Mouse (Mus musculus) cerebellum, adult 9-11 months (tissue): Measurements from ENCODE around the gene Slc2a10.

ENCODE experiments used
- DNase-seq: peaks from one replicate; pipeline ENCODE4 v3.0.0; 2022

The Slc2a10 gene

DNA sequence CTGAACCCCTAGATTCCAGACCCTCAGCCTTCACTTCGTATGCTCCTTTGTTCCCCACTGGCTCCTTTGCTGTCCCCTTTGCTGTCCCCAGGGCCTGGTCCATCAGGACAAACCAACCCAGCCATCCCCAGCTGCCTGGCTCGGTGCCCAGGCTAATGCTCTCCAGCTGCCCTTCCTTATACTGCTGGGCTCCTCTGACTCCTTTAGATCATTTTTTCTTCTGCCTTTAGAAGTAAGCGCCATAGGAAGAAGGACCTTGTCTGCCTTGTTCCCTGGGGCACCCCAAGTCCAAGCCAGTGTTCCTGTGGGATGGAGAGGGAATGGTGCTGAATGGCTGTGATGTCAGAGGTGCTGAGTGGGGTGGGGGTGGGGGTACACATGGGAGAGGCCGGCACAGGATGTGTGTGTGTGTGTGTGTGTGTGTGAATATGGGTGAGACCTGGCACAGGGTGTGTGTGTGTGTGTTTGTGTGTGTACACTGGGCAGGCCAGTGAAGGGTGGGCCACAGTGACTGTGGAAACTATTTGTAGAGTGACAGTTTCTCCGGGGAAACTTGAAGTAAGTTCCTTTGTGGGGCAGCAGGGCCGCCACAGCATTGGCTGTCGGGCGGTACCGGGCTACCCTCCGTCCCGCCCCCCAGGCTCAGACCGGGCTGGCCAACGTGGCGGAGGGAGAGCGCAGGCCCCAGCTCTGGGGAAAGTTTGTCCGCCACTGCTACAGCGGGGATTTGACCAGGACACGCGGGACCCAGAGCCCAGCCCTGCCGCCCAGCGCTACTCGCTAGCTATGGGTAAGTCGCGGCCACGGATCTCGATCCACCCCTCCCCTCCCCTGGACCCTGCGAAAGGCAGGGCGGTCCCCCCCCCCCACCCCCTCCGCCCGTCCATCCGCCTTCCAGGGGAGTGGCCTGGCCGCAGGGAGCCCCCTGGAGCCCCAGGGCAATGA lies at the start of gene Slc2a10:
Slc2a10 (plus strand) TSS at position 529 of the 945 bp plus-strand sequence.
- no peak for DNase-seq

DNA sequence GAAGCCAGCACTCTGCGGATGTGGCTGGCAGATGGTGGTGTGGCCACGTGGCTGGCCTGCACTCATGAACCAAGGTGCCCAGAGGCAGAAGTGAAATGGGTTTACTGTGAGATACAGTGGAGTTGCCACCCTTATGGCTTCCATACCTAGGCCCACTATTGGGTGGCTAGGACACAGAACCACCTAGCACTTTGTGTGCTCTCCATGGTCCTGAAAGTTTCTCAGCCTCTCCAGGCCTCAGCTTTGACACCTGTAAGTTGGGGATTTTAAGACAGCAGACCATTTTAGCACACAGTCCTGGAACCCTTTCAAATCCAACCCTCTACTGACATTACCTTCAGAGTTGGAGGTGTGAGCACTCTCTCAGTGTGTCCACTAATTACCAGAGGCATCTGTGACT lies 46.9 kb upstream of the Slc2a10 start:
- no peak for DNase-seq

DNA sequence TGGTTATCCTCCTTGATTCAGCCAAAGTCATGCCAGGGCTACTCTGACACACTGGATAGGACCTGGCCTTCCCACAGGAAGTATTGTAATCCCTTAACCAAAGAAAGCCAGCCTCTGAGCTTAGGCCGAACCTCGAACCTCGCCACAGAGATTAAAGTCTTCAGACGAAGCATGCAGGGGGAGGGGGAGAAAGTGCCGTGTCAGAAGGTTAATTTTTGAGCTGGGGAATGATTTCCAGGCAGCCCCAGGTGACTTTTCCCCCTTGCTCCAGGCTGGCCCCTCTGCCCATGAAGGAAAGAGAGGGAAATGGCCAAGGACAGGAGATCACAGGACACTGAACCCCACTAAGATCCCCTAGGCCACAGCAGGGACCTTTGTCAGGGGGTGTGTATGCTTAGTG lies 45.4 kb upstream of the Slc2a10 start:
- DNase-seq: no peak

DNA sequence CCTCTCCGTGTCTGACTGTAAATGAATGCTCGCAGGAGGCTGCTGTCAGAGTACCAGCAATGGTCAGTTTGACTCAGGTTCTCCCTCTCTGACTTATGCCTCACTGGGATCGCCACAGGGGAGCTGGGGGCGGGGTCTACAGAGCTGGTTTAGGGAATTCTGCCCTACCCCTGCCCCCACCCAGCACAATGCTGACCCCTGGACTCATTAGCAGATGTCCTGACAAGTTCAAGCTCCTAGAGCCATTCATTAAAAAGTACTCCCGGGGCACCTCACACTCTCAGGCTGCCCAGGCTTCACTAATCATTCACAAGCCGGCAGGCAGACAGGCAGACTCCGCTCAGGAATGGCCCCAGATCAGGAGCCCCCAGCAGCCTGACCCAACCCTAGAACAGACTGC lies 43.9 kb upstream of the Slc2a10 start:
- DNase-seq: no peak

DNA sequence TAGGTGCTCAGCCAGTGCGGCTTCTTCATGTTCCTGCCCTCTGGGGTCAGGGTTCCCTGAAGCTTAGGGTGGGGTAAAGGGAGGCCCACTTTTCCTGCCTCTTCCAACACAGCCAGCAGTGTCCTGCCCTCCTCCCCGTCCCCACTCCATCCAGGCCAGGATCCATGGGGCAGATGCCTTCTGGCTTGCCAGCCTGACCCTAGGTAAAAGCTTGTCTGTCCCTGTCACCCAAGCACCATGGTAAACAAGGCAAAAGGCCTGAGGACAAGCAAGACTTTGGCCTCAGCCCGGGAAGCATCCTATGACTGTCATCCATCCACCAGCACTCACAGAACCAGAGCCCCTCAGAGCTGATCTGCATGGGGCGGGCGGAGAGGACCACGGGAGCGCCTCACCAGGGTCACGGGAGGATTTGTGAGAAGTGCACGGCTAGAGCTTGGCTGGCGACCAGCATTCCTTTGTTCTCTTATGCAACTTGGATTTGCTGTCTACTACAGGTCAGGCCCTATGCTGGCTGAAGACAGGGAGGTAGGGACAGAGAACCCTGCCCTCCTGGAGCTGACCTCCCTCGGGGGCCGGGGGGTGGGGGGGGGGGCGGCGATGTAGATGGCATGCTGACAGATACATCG lies 35.6 kb upstream of the Slc2a10 start:
- DNase-seq: no peak

DNA sequence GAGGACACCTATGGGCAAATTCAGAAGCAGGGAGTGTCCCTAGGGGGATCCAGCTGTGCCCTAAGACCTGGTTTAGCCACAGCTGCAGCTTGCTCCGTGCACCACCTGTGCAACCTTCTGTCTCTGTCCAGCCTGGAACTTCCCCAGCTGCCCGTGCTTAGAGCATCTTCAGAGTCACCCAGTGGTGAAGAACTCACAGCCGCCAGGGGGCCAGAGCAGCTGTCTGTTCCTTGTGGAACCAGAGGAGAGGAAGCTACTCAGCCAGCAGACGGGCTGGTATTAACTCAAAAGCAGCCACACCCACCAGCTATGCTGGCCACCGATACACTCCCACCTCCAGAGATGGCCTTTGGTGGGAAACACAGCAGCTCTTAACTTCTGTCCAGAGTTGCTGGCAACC lies 33.4 kb upstream of the Slc2a10 start:
- no peak for DNase-seq

DNA sequence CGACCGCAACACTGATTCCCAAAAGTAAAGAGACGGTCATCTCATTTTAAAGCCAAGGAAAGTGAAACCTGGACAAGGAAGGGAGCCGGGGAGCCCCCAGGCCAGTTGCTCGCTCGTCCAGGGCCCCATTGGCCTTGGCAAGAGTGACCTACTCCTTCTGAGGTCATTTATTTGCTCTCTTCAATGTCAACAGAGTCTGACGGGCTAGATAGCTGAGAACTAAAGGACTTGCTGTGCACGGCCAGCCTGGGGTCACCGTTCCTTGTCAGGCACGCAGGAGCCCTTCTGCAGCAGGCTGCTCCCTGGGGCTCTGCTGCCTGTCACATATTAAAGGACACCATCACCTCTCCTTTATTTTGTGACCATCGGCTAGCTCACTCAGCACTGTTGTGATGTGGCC lies 31.6 kb upstream of the Slc2a10 start:
- no peak for DNase-seq

DNA sequence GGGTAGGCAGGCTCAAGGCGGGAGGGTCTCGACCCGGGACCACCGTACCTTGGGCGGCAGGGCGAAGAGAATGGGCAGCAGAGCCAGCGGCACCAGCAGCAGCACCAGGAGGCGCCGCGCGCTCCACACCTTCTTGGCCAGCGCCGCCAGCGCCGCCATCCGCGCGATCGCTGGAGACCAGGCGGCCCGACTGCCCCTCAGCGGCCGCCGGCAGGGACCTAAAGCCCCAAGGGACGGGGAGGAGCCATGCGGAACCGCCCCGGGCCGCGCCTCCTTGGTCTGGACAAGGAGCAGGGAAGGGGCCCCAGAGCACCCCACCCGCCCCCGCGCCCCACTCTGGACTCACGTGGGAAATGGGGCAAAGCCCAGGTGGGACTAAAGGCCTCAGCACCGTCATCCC lies 30.6 kb upstream of the Slc2a10 start, which contains the start of gene Slc13a3:
Slc13a3 (minus strand) TSS at position 228 of the 400 bp plus-strand sequence.
- DNase-seq: no peak

DNA sequence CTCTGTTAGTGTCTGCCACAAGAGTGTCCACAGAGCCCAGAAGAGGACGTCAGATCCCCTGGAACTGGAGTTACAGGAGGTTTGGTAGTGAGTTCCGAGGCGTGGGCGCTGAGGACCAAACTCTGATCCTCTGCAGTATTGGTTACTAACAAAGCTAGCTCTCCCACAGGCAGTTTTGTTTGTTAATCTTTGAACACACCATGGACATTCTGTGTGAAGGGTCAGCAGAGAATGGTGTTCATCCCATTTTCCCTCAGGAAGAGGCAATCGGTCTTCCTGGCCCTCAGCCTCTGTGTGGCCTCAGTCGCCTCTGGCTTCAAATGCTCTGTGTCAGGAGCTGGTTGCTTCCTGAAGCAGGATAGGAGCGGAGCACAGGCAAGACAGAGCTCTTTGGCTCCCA lies 28.2 kb upstream of the Slc2a10 start:
- no peak for DNase-seq

DNA sequence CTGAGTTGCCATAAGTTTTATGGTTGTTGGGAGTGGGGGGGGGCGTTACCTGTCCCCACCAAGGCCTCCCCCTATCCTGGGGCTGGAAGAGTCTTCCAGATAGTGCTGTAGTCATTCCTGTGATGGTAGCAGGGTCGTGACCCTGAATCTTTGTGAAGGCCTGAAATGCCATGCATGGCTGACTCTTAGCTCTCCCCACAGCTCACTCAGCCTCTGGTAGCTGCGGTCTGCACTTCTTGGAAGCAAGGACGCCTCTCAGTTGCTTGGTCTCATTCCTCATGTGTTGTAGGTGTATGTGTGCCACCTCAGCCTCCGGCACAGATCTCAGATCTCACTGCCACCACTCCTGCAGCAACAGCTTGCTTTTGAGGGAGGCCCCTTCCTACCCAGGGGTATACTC lies 27.7 kb upstream of the Slc2a10 start:
- DNase-seq: no peak

DNA sequence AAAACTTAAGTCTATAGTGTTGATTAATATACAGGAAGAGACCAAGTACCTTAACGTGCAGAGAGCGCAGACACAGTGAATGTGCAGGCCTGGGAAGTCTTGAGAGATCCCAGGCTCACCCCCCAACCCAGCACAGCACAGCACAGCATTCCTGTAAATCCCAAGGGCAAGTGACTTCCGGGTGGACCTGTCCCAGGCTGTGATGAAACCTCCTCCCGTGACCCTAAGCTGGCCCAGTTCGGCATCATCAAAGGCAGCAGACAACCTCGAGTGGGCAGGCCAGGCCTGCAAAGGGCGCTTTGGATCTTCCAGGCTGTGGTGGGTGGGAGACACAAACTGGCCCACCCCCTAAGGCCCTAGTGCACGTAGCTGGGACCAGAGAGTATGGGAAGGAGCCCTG lies 21.6 kb upstream of the Slc2a10 start:
- DNase-seq: no peak

DNA sequence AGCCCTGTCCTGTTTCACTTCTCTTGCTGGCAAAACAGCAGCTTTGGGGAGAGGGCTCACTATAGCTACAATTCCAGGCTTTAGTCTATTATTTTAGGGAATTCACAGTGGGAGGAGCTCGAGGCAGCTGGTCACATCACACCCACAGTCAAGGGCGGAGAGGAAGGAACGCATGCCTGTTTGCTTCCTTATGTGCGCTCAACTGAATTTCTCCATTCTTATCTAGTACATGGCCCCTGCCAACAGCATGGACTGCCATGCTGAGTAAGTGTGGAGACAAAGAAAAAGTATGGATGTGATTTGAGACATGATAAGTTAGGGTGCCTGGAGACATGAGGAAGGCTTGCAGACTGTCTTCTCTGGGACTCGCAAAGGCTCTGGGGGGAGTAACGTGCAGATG lies 19.4 kb upstream of the Slc2a10 start:
- DNase-seq: no peak

DNA sequence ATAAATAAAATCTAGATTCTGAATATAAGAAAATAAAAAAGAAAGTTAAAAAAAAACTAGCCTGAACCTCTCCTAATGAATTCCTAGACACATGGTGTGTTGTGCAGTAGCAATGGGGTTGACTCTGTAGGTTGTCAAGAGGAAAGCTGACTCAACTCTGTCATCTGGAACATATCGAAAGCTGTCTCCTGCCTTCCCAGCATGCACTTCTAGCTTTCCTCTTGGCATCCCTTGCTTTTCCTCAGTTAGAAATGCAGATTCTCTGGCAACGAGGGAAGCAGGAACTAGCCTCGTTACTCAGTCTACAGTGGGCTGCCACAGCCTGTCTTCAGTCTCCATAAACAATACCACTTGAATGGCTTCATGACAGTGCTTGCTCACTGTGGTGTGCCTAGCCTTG lies 17.8 kb upstream of the Slc2a10 start:
- DNase-seq: no peak

DNA sequence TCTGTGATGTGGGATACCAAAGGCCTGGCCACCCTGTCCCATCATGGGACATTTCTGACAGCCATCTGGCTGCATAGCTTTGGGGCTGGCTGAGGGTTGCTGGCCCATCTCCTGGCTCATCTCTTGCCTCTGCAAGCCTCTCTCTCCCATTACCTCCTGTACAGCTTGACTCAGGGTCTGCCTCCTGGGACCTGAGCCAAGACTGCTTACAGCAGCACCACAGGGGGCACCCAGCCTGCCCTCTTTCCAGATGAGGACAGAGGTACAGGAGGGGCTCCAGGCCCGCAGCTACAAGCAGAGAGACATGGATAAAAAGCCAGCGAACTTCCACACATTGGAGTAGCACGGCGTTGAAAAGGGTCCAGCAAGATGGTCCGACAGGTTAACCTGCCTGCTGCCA lies 17.2 kb upstream of the Slc2a10 start:
- peak; percentile 33 for DNase-seq

DNA sequence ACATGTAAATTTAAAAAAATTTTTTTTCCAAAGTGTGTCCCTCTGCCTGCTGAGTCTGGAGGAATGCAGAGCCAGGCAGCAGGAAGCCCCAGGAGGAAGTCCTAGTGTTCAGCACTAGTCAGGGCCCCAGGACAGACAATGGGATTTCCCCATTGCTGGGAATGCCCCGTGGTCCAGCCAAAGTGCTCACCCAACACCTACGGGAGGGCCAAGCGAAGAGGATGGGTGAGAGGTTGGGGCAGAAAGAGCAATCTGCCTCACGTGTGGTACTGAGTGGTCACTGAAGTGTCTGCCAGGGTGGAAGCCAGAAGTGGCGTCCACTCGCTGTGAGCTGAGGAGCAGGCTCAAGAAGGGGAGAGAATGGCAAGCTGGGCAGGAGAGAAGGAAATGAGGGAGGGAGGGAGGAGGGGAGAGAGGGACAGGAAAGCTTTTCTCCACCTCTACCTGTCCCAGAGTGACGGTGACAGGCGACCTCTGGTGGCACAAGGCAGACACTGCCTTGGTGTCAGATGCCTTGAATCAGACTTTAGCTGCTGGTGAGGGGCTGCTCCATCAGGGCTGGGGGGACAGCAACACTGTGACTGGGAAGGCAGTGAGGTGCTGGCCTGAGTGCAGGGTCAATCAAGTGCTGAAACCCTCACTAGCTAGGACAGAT lies 16.6 kb upstream of the Slc2a10 start:
- DNase-seq: peak; percentile 63

DNA sequence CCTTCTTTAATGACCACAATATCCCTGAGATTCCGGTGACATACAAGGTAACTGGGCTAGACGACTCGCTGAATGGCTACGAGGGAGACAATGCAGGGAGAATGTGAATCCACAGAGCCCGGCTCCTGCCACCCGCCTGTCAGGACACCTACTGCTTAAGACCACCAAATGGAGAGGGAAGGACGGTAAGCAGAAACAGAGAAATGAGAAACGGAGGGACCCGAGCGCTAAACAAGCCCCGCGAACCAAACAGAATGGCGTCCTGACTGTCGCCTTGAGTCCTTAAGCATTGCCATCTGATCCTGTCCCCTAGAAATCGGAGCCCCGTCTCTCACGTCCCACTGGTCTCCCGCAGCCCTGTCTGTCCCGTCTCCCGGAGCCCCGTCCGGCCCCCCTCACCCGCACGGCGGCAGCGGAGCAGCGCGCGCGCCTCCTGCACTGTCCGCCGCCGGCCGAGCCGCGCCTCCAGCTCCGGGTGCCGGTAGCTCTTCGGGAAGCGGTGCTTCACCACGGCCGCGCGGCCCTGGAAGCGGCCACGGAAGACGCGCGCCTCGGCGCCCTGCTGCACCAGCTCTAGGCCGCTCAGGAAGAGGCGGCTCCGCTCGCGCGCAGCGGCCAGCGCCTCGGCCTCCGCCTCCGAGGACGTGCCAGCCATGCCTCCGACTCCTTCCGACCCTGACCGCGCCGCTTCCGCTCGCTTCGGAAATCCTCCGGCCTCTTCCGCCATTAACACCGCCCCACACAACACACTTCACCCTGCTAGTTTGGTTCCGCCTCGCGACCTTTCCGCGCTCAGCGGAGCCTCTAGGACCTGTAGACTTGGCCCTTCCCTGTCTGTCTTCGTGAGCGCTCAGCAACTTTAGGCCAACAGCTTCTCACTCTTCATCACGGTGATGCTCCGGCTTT lies 10.7 kb upstream of the Slc2a10 start, which contains the start of gene Trp53rka:
Trp53rka (minus strand) TSS at position 677 of the 906 bp plus-strand sequence.
- peak; percentile 84 for DNase-seq

DNA sequence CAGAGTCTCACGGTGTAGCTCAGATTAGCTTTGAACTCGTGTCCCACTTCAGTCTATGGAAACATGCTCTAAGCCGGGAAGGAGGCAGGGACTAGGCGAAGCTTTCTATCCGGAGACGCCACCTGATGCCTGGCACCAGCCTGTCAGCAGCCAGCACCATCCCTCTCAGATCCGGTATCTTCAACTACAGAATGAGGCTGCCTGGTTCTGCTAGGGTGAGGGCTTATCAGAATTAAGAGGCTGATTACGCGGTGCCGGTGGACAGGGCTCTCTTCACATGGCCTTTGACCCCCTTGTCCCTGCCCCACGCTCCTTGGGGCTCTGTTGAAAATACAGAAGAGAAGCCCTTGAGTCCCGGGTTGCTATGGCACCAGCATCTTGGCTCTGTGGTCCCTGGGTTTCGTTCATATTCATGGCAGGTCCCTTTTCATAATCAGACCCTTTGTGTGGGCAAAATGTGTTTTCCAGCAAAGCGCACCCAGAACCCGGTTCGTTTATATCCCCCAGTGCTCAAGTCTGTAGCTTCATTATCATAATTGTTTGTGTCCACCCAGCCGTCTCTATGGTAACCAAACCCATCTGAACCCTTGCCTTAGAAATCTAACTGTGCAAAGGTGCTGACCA lies 9.9 kb upstream of the Slc2a10 start:
- peak; percentile 57 for DNase-seq

DNA sequence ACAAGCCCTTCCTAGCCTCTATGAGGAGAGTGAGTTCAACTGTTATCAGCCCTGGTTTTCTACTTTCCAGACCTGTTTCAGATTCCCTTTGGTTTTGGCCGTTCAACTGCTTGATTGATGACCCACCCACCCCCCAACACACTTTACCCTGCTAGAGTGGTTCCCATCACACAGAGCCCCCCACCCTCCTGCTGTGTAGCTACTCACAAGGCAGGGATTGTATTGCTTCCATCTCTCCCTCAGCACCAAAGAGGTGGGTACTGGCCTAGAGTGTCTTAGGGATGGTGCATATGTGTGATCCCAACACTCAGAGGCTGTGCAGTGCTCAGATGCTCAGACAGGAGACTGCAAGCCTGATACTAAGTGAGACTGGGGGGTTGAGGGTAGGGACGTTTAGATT lies 9.1 kb upstream of the Slc2a10 start:
- DNase-seq: no peak

DNA sequence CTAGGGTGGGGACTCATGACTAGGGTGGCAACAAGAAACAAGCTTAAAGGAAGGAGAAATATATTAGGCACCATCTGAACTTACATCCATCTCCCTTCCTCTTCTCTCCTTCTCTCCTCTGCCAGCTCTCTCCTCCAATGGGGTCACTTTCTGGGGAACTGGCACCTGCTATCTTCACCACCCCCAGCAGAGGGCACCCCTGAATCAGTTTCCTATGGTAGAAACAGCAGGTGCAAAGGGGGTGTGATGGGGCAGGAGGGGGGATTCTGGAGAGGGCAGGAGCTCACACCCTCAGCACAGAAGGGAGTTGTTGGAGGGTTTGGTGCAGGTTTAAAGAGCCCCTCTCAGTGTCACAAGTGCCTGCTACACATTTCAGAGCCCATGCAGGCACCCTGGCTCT lies 7.3 kb upstream of the Slc2a10 start:
- DNase-seq: no peak

DNA sequence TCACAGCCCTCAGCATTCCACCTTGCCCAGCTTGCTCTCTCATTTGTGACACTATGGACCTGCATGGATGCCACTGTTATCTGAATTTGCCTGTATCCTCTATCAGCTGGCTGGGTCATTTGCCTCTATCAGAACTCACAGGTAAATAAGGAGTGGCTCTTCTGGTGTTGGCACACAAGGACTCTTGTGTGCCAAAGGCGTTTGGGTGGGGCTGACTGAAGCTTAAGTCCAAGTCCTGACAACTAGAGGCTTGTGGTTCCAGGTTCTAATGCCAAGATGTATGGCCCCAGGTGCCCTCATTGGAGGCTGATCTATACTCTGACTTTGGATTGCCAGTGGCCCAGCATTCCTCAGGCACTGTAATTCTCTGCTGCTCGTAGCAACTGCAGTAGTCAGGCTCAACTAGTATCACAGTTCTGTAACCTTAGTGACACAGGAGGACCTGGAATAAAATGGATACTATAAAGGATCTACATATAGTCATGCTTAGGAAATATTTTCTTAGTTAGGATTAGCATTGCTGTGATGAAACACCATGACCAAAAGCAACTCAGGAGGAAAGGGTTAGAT lies 5.8 kb upstream of the Slc2a10 start:
- DNase-seq: no peak

DNA sequence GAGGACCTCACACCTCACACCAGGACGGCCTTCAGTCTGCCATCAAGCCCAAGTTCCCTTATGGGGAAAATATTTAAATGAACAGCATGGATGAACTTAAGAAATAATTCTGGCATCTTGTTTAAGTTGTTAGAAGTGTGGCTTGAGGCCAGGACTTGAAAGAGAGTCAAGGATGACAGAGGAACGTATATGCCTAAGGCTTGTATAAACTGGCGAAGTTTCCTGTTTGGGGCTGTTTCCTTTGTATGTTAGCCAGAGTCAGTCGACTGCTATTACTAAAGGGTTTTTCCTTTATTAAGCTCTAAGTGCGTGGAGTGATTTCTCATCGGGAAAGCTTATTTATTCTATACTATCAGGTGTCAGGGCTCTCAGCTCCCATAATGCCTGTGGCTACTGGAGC lies 4.8 kb upstream of the Slc2a10 start:
- no peak for DNase-seq

DNA sequence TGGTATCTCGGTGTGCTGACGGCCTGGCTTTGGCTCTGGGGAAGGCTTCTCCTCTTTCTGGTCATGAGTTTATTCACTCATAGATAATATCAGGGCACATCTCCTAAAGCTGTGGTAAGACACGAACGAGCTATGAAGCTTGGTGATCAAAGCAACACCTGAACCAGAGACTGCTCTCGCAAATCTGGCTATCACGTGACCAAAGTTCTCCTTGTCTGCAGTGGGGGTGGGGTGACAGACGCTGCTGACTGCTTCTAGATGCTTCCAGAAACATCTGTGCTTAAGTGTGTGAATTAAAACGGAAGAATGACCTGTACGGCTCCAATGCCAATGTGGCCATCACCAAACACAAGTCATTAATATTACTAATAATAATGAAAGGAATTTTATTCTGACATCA lies 6.1 kb downstream of the Slc2a10 start:
- no peak for DNase-seq
